ENCODE assay signal across 22 mouse cellular contexts in genomic region chr16:41929546-41929945, GRCm38 (mm10).
"Had no signal": no experiment of that assay in that cellular context is flagged by ENCODE, and none has a peak within 500 bp of the region (broad histone marks: within the 10 kb centered on the region; RNA-seq: fewer than 3 reads in every experiment).

No protein-coding gene starts in this region.

- H3K27ac ChIP-seq: kidney, embryonic 15.5 days; limb, embryonic 10.5 days; limb, embryonic 13.5 days; liver, embryonic 12.5 days; liver, embryonic 15.5 days; lung, embryonic 15.5 days; midbrain, embryonic 10.5 days; midbrain, embryonic 13.5 days; neural tube, embryonic 13.5 days; stomach, postnatal 0 days had no signal

- H3K27me3 ChIP-seq: kidney, embryonic 15.5 days; limb, embryonic 13.5 days; liver, embryonic 12.5 days; liver, embryonic 15.5 days; lung, embryonic 15.5 days; midbrain, embryonic 13.5 days; neural tube, embryonic 13.5 days had no signal

- DNase-seq: kidney, adult 8-10 months; kidney, postnatal 10 days; kidney, postnatal 36 days; liver; lung, adult 18-20 months; lung, postnatal 14 days; lung, postnatal 4 days; thymus, adult 2 months; thymus, postnatal 14 days; thymus, postnatal 4 days had no signal

- H3K4me3 ChIP-seq: kidney, embryonic 15.5 days; limb, embryonic 10.5 days; limb, embryonic 13.5 days; liver, embryonic 12.5 days; liver, embryonic 15.5 days; lung, embryonic 15.5 days; midbrain, embryonic 10.5 days; midbrain, embryonic 13.5 days; myocyte; neural tube, embryonic 13.5 days had no signal

- H3K4me2 ChIP-seq: kidney, embryonic 15.5 days; limb, embryonic 13.5 days; liver, embryonic 12.5 days; liver, embryonic 15.5 days; lung, embryonic 15.5 days; midbrain, embryonic 13.5 days; neural tube, embryonic 13.5 days had no signal

- H3K36me3 ChIP-seq: kidney, embryonic 15.5 days; limb, embryonic 10.5 days; limb, embryonic 13.5 days; liver, embryonic 12.5 days; liver, embryonic 15.5 days; lung, embryonic 15.5 days; midbrain, embryonic 10.5 days; midbrain, embryonic 13.5 days; neural tube, embryonic 13.5 days had no signal

- ATAC-seq: liver, embryonic 12.5 days; midbrain, embryonic 13.5 days; midbrain, embryonic 16.5 days had no signal

- H3K4me1 ChIP-seq: kidney, embryonic 15.5 days; limb, embryonic 10.5 days; limb, embryonic 13.5 days; liver, embryonic 12.5 days; liver, embryonic 15.5 days; lung, embryonic 15.5 days; midbrain, embryonic 10.5 days; midbrain, embryonic 13.5 days; neural tube, embryonic 13.5 days had no signal

- H3K9me3 ChIP-seq: kidney, embryonic 15.5 days; limb, embryonic 10.5 days; limb, embryonic 13.5 days; liver, embryonic 12.5 days; liver, embryonic 15.5 days; lung, embryonic 15.5 days; midbrain, embryonic 10.5 days; midbrain, embryonic 13.5 days; neural tube, embryonic 13.5 days had no signal

- H3K9ac ChIP-seq: kidney, embryonic 15.5 days; limb, embryonic 13.5 days; liver, embryonic 12.5 days; liver, embryonic 15.5 days; lung, embryonic 15.5 days; midbrain, embryonic 13.5 days; neural tube, embryonic 13.5 days had no signal
